Mouse (Mus musculus): ENCODE data around the gene Lbx2.

GRCm38 (mm10) chr6:83054074-83054851, 31.9 kb upstream of the Lbx2 start, which contains the start of gene Aup1:
- no peak for TF ChIP-seq CTCF (IDR thresholded peaks at IDR 0.05; ENCODE audit: low read depth, low read length)
- no peak for TF ChIP-seq POLR2A (IDR thresholded peaks at IDR 0.05; ENCODE audit: borderline replicate concordance, low read depth, low read length)

All from bone marrow macrophage, adult 2 months (primary cell).